Mouse (Mus musculus) brain, embryonic 14.5 days (tissue): ENCODE results near the gene Lrfn5. TPM values are rescaled to one million over a fixed set of nuclear protein-coding genes. Genes with fewer than 3 reads are reported as not detected.
A peak's percentile ranks its signal among the peaks of the same experiment; 100 is the strongest.

Experiments used
- DNase-seq: peaks from one replicate; pipeline ENCODE4 v3.0.0-alpha.2; 2011; ENCODE audit warnings: low read depth
- CTCF ChIP-seq: fragments of 200-500 bp; IDR thresholded peaks from 2 replicates; pipeline ENCODE4 v1.5.1; 2012; ENCODE audit warnings: inconsistent platforms, mild to moderate bottlenecking, moderate library complexity, borderline replicate concordance; ENCODE audit not compliant: insufficient read depth, insufficient read length; ENCODE audit errors: extremely low read depth
- POLR2A ChIP-seq: fragments of 200-500 bp; IDR thresholded peaks from 2 replicates; pipeline ENCODE4 v1.6.1; 2012; ENCODE audit warnings: mild to moderate bottlenecking, inconsistent platforms, borderline replicate concordance; ENCODE audit not compliant: poor library complexity, insufficient read depth, insufficient read length, severe bottlenecking; ENCODE audit errors: extremely low read depth
- polyA plus RNA-seq: library from polyadenylated mRNA; depleted of rRNA; stranded (reverse); fragments of >200 nt; gene quantifications from 2 replicates; pipeline ENCODE4 v1.2.3, GENCODE M21; 2012

Gene Lrfn5
- polyA plus RNA-seq, 1 experiment, result 38.1 TPM

- DNase-seq, result no peak
- TF ChIP-seq POLR2A, result no peak
- TF ChIP-seq CTCF, result no peak
Measured at GRCm38 (mm10) chr12:61654380-61654779, 131.4 kb downstream of the Lrfn5 start.

- TF ChIP-seq CTCF (peak; percentile 44; the same call in 1 of the 2 replicates), POLR2A (no peak)
- DNase-seq, result peak; percentile 38
Measured at GRCm38 (mm10) chr12:61723158-61723557, 200.2 kb downstream of the Lrfn5 start.

- TF ChIP-seq POLR2A (no peak), CTCF (no peak)
- peak; percentile 62 for DNase-seq
Measured at GRCm38 (mm10) chr12:61807073-61807605, 284.2 kb downstream of the Lrfn5 start.

- DNase-seq, result no peak
- TF ChIP-seq CTCF, result no peak
- no peak for TF ChIP-seq POLR2A
Measured at GRCm38 (mm10) chr12:61823601-61824000, 300.7 kb downstream of the Lrfn5 start.

- DNase-seq, result peak; percentile 55
Measured at GRCm38 (mm10) chr12:61826311-61826710, 303.4 kb downstream of the Lrfn5 start.

GRCm38 (mm10) chr12:61842599-61843291, 319.8 kb downstream of the Lrfn5 start:
- peak; percentile 71 for DNase-seq
- no peak for TF ChIP-seq POLR2A
- TF ChIP-seq CTCF, result no peak

More at GRCm38 (mm10) chr12:61826311-61826710, 303.4 kb downstream of the Lrfn5 start:
- no peak for TF ChIP-seq POLR2A
- no peak for TF ChIP-seq CTCF

- TF ChIP-seq POLR2A (no peak), CTCF (no peak)
- peak; percentile 61 for DNase-seq
Measured at GRCm38 (mm10) chr12:61854183-61854582, 331.2 kb downstream of the Lrfn5 start.
